Mouse (Mus musculus) heart, adult 2 months (tissue): ENCODE measurements around the gene Fam214a.

ENCODE experiments used
- CTCF ChIP-seq: fragments of 200-600 bp; IDR thresholded peaks from 2 replicates; pipeline ENCODE4 v1.8.1; 2022; ENCODE audit warnings: antibody characterized with exemption, mild to moderate bottlenecking, moderate library complexity
- EP300 ChIP-seq: fragments of 200-500 bp; IDR thresholded peaks from 2 replicates; pipeline ENCODE4 v1.6.1; 2011; ENCODE audit warnings: low read depth, low read length, control low read depth; ENCODE audit not compliant: insufficient read depth

DNA sequence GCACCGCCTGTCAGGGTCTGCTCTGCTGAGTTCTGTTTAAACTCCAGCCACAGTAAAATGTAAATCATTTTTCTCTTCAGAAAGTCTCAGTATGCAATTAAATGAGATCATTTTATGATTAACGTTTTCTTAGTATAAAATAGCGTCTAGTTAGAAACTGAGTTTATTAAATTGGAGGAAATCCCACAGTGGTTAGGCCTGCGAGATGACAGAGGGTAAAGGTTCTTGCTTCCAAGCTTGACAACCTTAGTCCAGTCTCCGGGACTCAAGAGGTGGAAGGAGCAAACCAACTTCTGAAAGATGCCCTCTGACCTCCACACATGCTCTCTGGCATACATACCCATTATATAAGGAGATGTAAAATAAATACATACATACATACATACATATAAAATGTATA is 102.4 kb downstream of the Fam214a start:
- no peak for TF ChIP-seq CTCF
- no peak for TF ChIP-seq EP300
